Mouse (Mus musculus): ENCODE data around the gene Orc2.

DNA sequence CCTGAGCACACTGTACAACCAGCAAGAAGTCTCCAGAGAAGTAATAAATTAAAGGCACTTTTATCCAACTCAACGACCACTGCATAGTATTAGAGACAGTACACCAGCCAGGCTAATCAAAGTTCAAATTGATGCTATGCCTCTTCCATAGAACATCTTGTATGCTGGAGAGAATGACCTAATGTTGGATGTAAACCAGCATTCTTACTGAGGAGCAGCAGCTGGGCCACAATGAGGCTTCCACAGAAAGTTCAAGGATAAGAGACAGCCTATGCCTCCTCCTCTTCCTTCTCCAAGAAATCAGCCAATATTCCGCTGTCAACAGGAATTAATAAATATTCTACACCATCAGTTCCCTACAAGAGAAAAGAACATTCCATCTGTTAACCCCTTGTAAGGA is 41.0 kb downstream of the Orc2 start:
- TF ChIP-seq CTCF (IDR thresholded peaks at IDR 0.05; ENCODE audit: control insufficient read depth, insufficient read depth, insufficient read length) (no peak), MYOD1 (IDR thresholded peaks at IDR 0.05; ENCODE audit: control insufficient read depth, insufficient read length, low read depth) (no peak), USF1 (IDR thresholded peaks at IDR 0.05; ENCODE audit: low read depth) (no peak), MAX (IDR thresholded peaks at IDR 0.05) (no peak), MYOG (IDR thresholded peaks at IDR 0.05; ENCODE audit: control insufficient read depth, extremely low read depth, insufficient read length) (no peak)

Data from C2C12 (cell line).